Mouse (Mus musculus): ENCODE data around the gene Lsamp. TPM values are rescaled to one million over a fixed set of nuclear protein-coding genes. Genes with fewer than 3 reads are reported as not detected.

Gene Lsamp
- polyA plus RNA-seq, 1 experiment from 2014 or later: 0.95 TPM

GRCm38 (mm10) chr16:40653508-40653907, 669.3 kb downstream of the Lsamp start:
- DNase-seq (no peak), ATAC-seq (ENCODE audit: insufficient read depth) (no peak)
- Histone ChIP-seq H3K27ac (ENCODE audit: low read depth) (no peak overlapping the region), H3K27me3 (ENCODE audit: insufficient read depth, low read length) (no peaks in the 10 kb centered on the region), H3K4me3 (ENCODE audit: low read depth, low read length) (no peak overlapping the region), H3K4me2 (no peak overlapping the region), H3K9me3 (ENCODE audit: low read depth, low read length) (no peaks in the 10 kb centered on the region), H3K9ac (no peak overlapping the region), H3K36me3 (ENCODE audit: insufficient read depth) (no peaks in the 10 kb centered on the region), H3K4me1 (ENCODE audit: insufficient read depth) (0 out of 2 replicates have a peak, but pooled peaks cover 2% of the 10 kb centered on the region)
- 79% methylated on average over 1 of the region's 1 CpGs for WGBS
- no peak for TF ChIP-seq CTCF (IDR thresholded peaks at IDR 0.05; ENCODE audit: low read depth)

GRCm38 (mm10) chr16:40656347-40656746, 672.2 kb downstream of the Lsamp start:
- WGBS: 63% methylated on average over 5 of the region's 5 CpGs
- Histone ChIP-seq H3K36me3 (ENCODE audit: insufficient read depth) (no peaks in the 10 kb centered on the region), H3K4me1 (ENCODE audit: insufficient read depth) (0 out of 2 replicates have a peak, but pooled peaks cover 2% of the 10 kb centered on the region), H3K9ac (no peak overlapping the region), H3K27me3 (ENCODE audit: insufficient read depth, low read length) (no peaks in the 10 kb centered on the region), H3K4me3 (ENCODE audit: low read depth, low read length) (no peak overlapping the region), H3K27ac (ENCODE audit: low read depth) (no peak overlapping the region), H3K9me3 (ENCODE audit: low read depth, low read length) (no peaks in the 10 kb centered on the region), H3K4me2 (no peak overlapping the region)
- no peak for TF ChIP-seq CTCF (IDR thresholded peaks at IDR 0.05; ENCODE audit: low read depth)
- no peak for ATAC-seq (ENCODE audit: insufficient read depth)
- no peak for DNase-seq

- no peak overlapping the region for H3K4me2 ChIP-seq
- 24% methylated on average over 6 of the region's 6 CpGs for WGBS
- H3K4me3 ChIP-seq (ENCODE audit: low read depth, low read length): no peak overlapping the region
- ATAC-seq (ENCODE audit: insufficient read depth) (no peak), DNase-seq (no peak)
- no peaks in the 10 kb centered on the region for H3K9me3 ChIP-seq (ENCODE audit: low read depth, low read length)
- H3K36me3 ChIP-seq (ENCODE audit: insufficient read depth): no peaks in the 10 kb centered on the region
- 0 out of 2 replicates have a peak, but pooled peaks cover 2% of the 10 kb centered on the region for H3K4me1 ChIP-seq (ENCODE audit: insufficient read depth)
- no peak for TF ChIP-seq CTCF (IDR thresholded peaks at IDR 0.05; ENCODE audit: low read depth)
- no peak overlapping the region for H3K9ac ChIP-seq
- no peaks in the 10 kb centered on the region for H3K27me3 ChIP-seq (ENCODE audit: insufficient read depth, low read length)
- no peak overlapping the region for H3K27ac ChIP-seq (ENCODE audit: low read depth)
Measured at GRCm38 (mm10) chr16:40656871-40657270, 672.7 kb downstream of the Lsamp start.

GRCm38 (mm10) chr16:40685531-40685930, 701.4 kb downstream of the Lsamp start:
- no peak for TF ChIP-seq CTCF (IDR thresholded peaks at IDR 0.05; ENCODE audit: low read depth)
- Histone ChIP-seq H3K4me2 (no peak overlapping the region), H3K4me1 (ENCODE audit: insufficient read depth) (no peaks in the 10 kb centered on the region), H3K27me3 (ENCODE audit: insufficient read depth, low read length) (no peaks in the 10 kb centered on the region), H3K27ac (ENCODE audit: low read depth) (no peak overlapping the region), H3K9me3 (ENCODE audit: low read depth, low read length) (no peaks in the 10 kb centered on the region), H3K36me3 (ENCODE audit: insufficient read depth) (no peaks in the 10 kb centered on the region), H3K9ac (no peak overlapping the region), H3K4me3 (ENCODE audit: low read depth, low read length) (no peak overlapping the region)
- ATAC-seq (ENCODE audit: insufficient read depth) (no peak), DNase-seq (no peak)

GRCm38 (mm10) chr16:40692292-40692691, 708.1 kb downstream of the Lsamp start:
- WGBS: 18% methylated on average over 2 of the region's 2 CpGs

GRCm38 (mm10) chr16:40697253-40697652, 713.1 kb downstream of the Lsamp start:
- no peak for TF ChIP-seq CTCF (IDR thresholded peaks at IDR 0.05; ENCODE audit: low read depth)
- H3K4me3 ChIP-seq (ENCODE audit: low read depth, low read length): no peak overlapping the region
- no peaks in the 10 kb centered on the region for H3K36me3 ChIP-seq (ENCODE audit: insufficient read depth)
- WGBS: 58% methylated on average over 3 of the region's 3 CpGs
- no peaks in the 10 kb centered on the region for H3K27me3 ChIP-seq (ENCODE audit: insufficient read depth, low read length)
- DNase-seq (peak; percentile 1), ATAC-seq (ENCODE audit: insufficient read depth) (no peak)
- H3K9ac ChIP-seq: no peak overlapping the region
- no peak overlapping the region for H3K4me2 ChIP-seq
- no peaks in the 10 kb centered on the region for H3K4me1 ChIP-seq (ENCODE audit: insufficient read depth)
- H3K9me3 ChIP-seq (ENCODE audit: low read depth, low read length): no peaks in the 10 kb centered on the region
- no peak overlapping the region for H3K27ac ChIP-seq (ENCODE audit: low read depth)

More at GRCm38 (mm10) chr16:40692292-40692691, 708.1 kb downstream of the Lsamp start:
- Histone ChIP-seq H3K27me3 (ENCODE audit: insufficient read depth, low read length) (no peaks in the 10 kb centered on the region), H3K27ac (ENCODE audit: low read depth) (no peak overlapping the region), H3K9ac (no peak overlapping the region), H3K4me2 (no peak overlapping the region), H3K9me3 (ENCODE audit: low read depth, low read length) (no peaks in the 10 kb centered on the region), H3K4me1 (ENCODE audit: insufficient read depth) (no peaks in the 10 kb centered on the region), H3K4me3 (ENCODE audit: low read depth, low read length) (no peak overlapping the region), H3K36me3 (ENCODE audit: insufficient read depth) (no peaks in the 10 kb centered on the region)
- no peak for TF ChIP-seq CTCF (IDR thresholded peaks at IDR 0.05; ENCODE audit: low read depth)
- DNase-seq: no peak
- no peak for ATAC-seq (ENCODE audit: insufficient read depth)

GRCm38 (mm10) chr16:40708558-40708957, 724.4 kb downstream of the Lsamp start:
- Histone ChIP-seq H3K4me1 (ENCODE audit: insufficient read depth) (no peaks in the 10 kb centered on the region), H3K27me3 (ENCODE audit: insufficient read depth, low read length) (no peaks in the 10 kb centered on the region), H3K4me2 (no peak overlapping the region), H3K27ac (ENCODE audit: low read depth) (no peak overlapping the region), H3K4me3 (ENCODE audit: low read depth, low read length) (no peak overlapping the region), H3K9ac (no peak overlapping the region), H3K9me3 (ENCODE audit: low read depth, low read length) (no peaks in the 10 kb centered on the region), H3K36me3 (ENCODE audit: insufficient read depth) (no peaks in the 10 kb centered on the region)
- 57% methylated on average over 2 of the region's 2 CpGs for WGBS
- DNase-seq (no peak), ATAC-seq (ENCODE audit: insufficient read depth) (no peak)
- TF ChIP-seq CTCF (IDR thresholded peaks at IDR 0.05; ENCODE audit: low read depth): no peak

- Histone ChIP-seq H3K4me1 (ENCODE audit: insufficient read depth) (no peaks in the 10 kb centered on the region), H3K27me3 (ENCODE audit: insufficient read depth, low read length) (no peaks in the 10 kb centered on the region), H3K27ac (ENCODE audit: low read depth) (no peak overlapping the region), H3K9me3 (ENCODE audit: low read depth, low read length) (no peaks in the 10 kb centered on the region), H3K36me3 (ENCODE audit: insufficient read depth) (no peaks in the 10 kb centered on the region), H3K9ac (no peak overlapping the region), H3K4me3 (ENCODE audit: low read depth, low read length) (no peak overlapping the region), H3K4me2 (no peak overlapping the region)
- ATAC-seq (ENCODE audit: insufficient read depth) (no peak), DNase-seq (no peak)
- TF ChIP-seq CTCF (IDR thresholded peaks at IDR 0.05; ENCODE audit: low read depth): no peak
- 13% methylated on average over 4 of the region's 4 CpGs for WGBS
Measured at GRCm38 (mm10) chr16:40709574-40709973, 725.4 kb downstream of the Lsamp start.

All from lung, embryonic 14.5 days (tissue).